Mouse (Mus musculus): ENCODE measurements around the gene Tmem150c. TPM values are rescaled to one million over a fixed set of nuclear protein-coding genes. Genes with fewer than 3 reads are reported as not detected.
A peak's percentile ranks its signal among the peaks of the same experiment; 100 is the strongest.

Tmem150c gene
- polyA plus RNA-seq, 1 experiment from 2014 or later: 3.6 TPM

- DNase-seq (ENCODE audit: low spot score) (no peak), ATAC-seq (ENCODE audit: low FRiP score) (no peak)
- H3K4me1 ChIP-seq (replicated peaks; ENCODE audit: control insufficient read depth, insufficient read depth, low read length): no peaks in the 10 kb centered on the region
- H3K4me2 ChIP-seq (replicated peaks; ENCODE audit: low read depth, low read length): 0 out of 2 replicates have a peak overlapping the region, but pooled peaks have one; percentile 45
- H3K4me3 ChIP-seq (ENCODE audit: low read depth, low read length): no peak overlapping the region; the same call in 1 of the 2 replicates
- no peak overlapping the region for H3K9ac ChIP-seq (ENCODE audit: low read depth, low read length)
- no peaks in the 10 kb centered on the region for H3K27me3 ChIP-seq (ENCODE audit: control insufficient read depth, insufficient read depth, low read length)
- H3K9me3 ChIP-seq (ENCODE audit: control insufficient read depth, low read length): no peaks in the 10 kb centered on the region
- 84% methylated on average over 8 of the region's 8 CpGs for WGBS
- no peaks in the 10 kb centered on the region for H3K36me3 ChIP-seq (ENCODE audit: control insufficient read depth, insufficient read depth, low read length)
- H3K27ac ChIP-seq (ENCODE audit: low read depth, low read length): no peak overlapping the region
Observed at GRCm38 (mm10) chr5:100079931-100080275, 79.7 kb downstream of the Tmem150c start.

- Histone ChIP-seq H3K36me3 (ENCODE audit: control insufficient read depth, insufficient read depth, low read length) (no peaks in the 10 kb centered on the region), H3K9ac (ENCODE audit: low read depth, low read length) (peak overlapping the region; percentile 52), H3K4me2 (replicated peaks; ENCODE audit: low read depth, low read length) (peak overlapping the region; percentile 45), H3K4me1 (replicated peaks; ENCODE audit: control insufficient read depth, insufficient read depth, low read length) (no peaks in the 10 kb centered on the region), H3K27me3 (ENCODE audit: control insufficient read depth, insufficient read depth, low read length) (no peaks in the 10 kb centered on the region), H3K27ac (ENCODE audit: low read depth, low read length) (no peak overlapping the region), H3K9me3 (ENCODE audit: control insufficient read depth, low read length) (no peaks in the 10 kb centered on the region), H3K4me3 (ENCODE audit: low read depth, low read length) (peak overlapping the region; percentile 30)
- 38% methylated on average over 36 of the region's 36 CpGs for WGBS
- DNase-seq (ENCODE audit: low spot score) (peak; percentile 49), ATAC-seq (ENCODE audit: low FRiP score) (peak; percentile 53; the same call in 1 of the 2 replicates)
Observed at GRCm38 (mm10) chr5:100079040-100079930, 80.3 kb downstream of the Tmem150c start.

- H3K4me1 ChIP-seq (replicated peaks; ENCODE audit: control insufficient read depth, insufficient read depth, low read length): no peaks in the 10 kb centered on the region
- 58% methylated on average over 4 of the region's 4 CpGs for WGBS
- DNase-seq (ENCODE audit: low spot score) (peak; percentile 22), ATAC-seq (ENCODE audit: low FRiP score) (no peak)
- H3K36me3 ChIP-seq (ENCODE audit: control insufficient read depth, insufficient read depth, low read length): no peaks in the 10 kb centered on the region
- H3K27ac ChIP-seq (ENCODE audit: low read depth, low read length): no peak overlapping the region
- no peak overlapping the region for H3K4me2 ChIP-seq (replicated peaks; ENCODE audit: low read depth, low read length)
- no peaks in the 10 kb centered on the region for H3K9me3 ChIP-seq (ENCODE audit: control insufficient read depth, low read length)
- no peak overlapping the region for H3K4me3 ChIP-seq (ENCODE audit: low read depth, low read length)
- no peak overlapping the region for H3K9ac ChIP-seq (ENCODE audit: low read depth, low read length)
- H3K27me3 ChIP-seq (ENCODE audit: control insufficient read depth, insufficient read depth, low read length): no peaks in the 10 kb centered on the region
Observed at GRCm38 (mm10) chr5:100074571-100074970, 85.0 kb downstream of the Tmem150c start.

- 91% methylated on average over 9 of the region's 9 CpGs for WGBS
- Histone ChIP-seq H3K4me2 (replicated peaks; ENCODE audit: low read depth, low read length) (no peak overlapping the region), H3K27ac (ENCODE audit: low read depth, low read length) (no peak overlapping the region), H3K9me3 (ENCODE audit: control insufficient read depth, low read length) (no peaks in the 10 kb centered on the region), H3K36me3 (ENCODE audit: control insufficient read depth, insufficient read depth, low read length) (no peaks in the 10 kb centered on the region), H3K27me3 (ENCODE audit: control insufficient read depth, insufficient read depth, low read length) (no peaks in the 10 kb centered on the region), H3K4me1 (replicated peaks; ENCODE audit: control insufficient read depth, insufficient read depth, low read length) (no peaks in the 10 kb centered on the region), H3K4me3 (ENCODE audit: low read depth, low read length) (no peak overlapping the region), H3K9ac (ENCODE audit: low read depth, low read length) (no peak overlapping the region)
- DNase-seq (ENCODE audit: low spot score) (no peak), ATAC-seq (ENCODE audit: low FRiP score) (no peak)
Observed at GRCm38 (mm10) chr5:100072557-100072956, 87.1 kb downstream of the Tmem150c start.

GRCm38 (mm10) chr5:100071541-100071940 lies 88.1 kb downstream of the Tmem150c start:
- ATAC-seq (ENCODE audit: low FRiP score) (no peak), DNase-seq (ENCODE audit: low spot score) (no peak)
- Histone ChIP-seq H3K27ac (ENCODE audit: low read depth, low read length) (no peak overlapping the region), H3K4me3 (ENCODE audit: low read depth, low read length) (no peak overlapping the region), H3K27me3 (ENCODE audit: control insufficient read depth, insufficient read depth, low read length) (no peaks in the 10 kb centered on the region), H3K36me3 (ENCODE audit: control insufficient read depth, insufficient read depth, low read length) (no peaks in the 10 kb centered on the region), H3K9ac (ENCODE audit: low read depth, low read length) (no peak overlapping the region), H3K4me2 (replicated peaks; ENCODE audit: low read depth, low read length) (no peak overlapping the region), H3K4me1 (replicated peaks; ENCODE audit: control insufficient read depth, insufficient read depth, low read length) (no peaks in the 10 kb centered on the region), H3K9me3 (ENCODE audit: control insufficient read depth, low read length) (no peaks in the 10 kb centered on the region)
- 89% methylated on average over 5 of the region's 5 CpGs for WGBS

GRCm38 (mm10) chr5:100070255-100070654 lies 89.4 kb downstream of the Tmem150c start:
- no peaks in the 10 kb centered on the region for H3K27me3 ChIP-seq (ENCODE audit: control insufficient read depth, insufficient read depth, low read length)
- H3K4me2 ChIP-seq (replicated peaks; ENCODE audit: low read depth, low read length): no peak overlapping the region
- no peak for ATAC-seq (ENCODE audit: low FRiP score)
- no peak overlapping the region for H3K27ac ChIP-seq (ENCODE audit: low read depth, low read length)
- H3K4me3 ChIP-seq (ENCODE audit: low read depth, low read length): no peak overlapping the region
- H3K36me3 ChIP-seq (ENCODE audit: control insufficient read depth, insufficient read depth, low read length): no peaks in the 10 kb centered on the region
- no peaks in the 10 kb centered on the region for H3K9me3 ChIP-seq (ENCODE audit: control insufficient read depth, low read length)
- peak; percentile 92 for DNase-seq (ENCODE audit: low spot score)
- H3K9ac ChIP-seq (ENCODE audit: low read depth, low read length): no peak overlapping the region
- WGBS: 25% methylated on average over 3 of the region's 3 CpGs
- no peaks in the 10 kb centered on the region for H3K4me1 ChIP-seq (replicated peaks; ENCODE audit: control insufficient read depth, insufficient read depth, low read length)

- Histone ChIP-seq H3K4me1 (replicated peaks; ENCODE audit: control insufficient read depth, insufficient read depth, low read length) (no peaks in the 10 kb centered on the region), H3K9me3 (ENCODE audit: control insufficient read depth, low read length) (no peaks in the 10 kb centered on the region), H3K27ac (ENCODE audit: low read depth, low read length) (no peak overlapping the region), H3K4me3 (ENCODE audit: low read depth, low read length) (no peak overlapping the region), H3K36me3 (ENCODE audit: control insufficient read depth, insufficient read depth, low read length) (no peaks in the 10 kb centered on the region), H3K4me2 (replicated peaks; ENCODE audit: low read depth, low read length) (no peak overlapping the region), H3K9ac (ENCODE audit: low read depth, low read length) (no peak overlapping the region), H3K27me3 (ENCODE audit: control insufficient read depth, insufficient read depth, low read length) (no peaks in the 10 kb centered on the region)
- DNase-seq (ENCODE audit: low spot score) (no peak), ATAC-seq (ENCODE audit: low FRiP score) (no peak)
- 92% methylated on average over 2 of the region's 2 CpGs for WGBS
Observed at GRCm38 (mm10) chr5:100069526-100069925, 90.1 kb downstream of the Tmem150c start.

GRCm38 (mm10) chr5:100067579-100067978 lies 92.0 kb downstream of the Tmem150c start:
- Histone ChIP-seq H3K27ac (ENCODE audit: low read depth, low read length) (no peak overlapping the region), H3K9ac (ENCODE audit: low read depth, low read length) (no peak overlapping the region), H3K36me3 (ENCODE audit: control insufficient read depth, insufficient read depth, low read length) (no peaks in the 10 kb centered on the region), H3K9me3 (ENCODE audit: control insufficient read depth, low read length) (no peaks in the 10 kb centered on the region), H3K4me3 (ENCODE audit: low read depth, low read length) (no peak overlapping the region), H3K4me2 (replicated peaks; ENCODE audit: low read depth, low read length) (no peak overlapping the region), H3K4me1 (replicated peaks; ENCODE audit: control insufficient read depth, insufficient read depth, low read length) (no peaks in the 10 kb centered on the region), H3K27me3 (ENCODE audit: control insufficient read depth, insufficient read depth, low read length) (no peaks in the 10 kb centered on the region)
- 92% methylated on average over 16 of the region's 16 CpGs for WGBS
- DNase-seq (ENCODE audit: low spot score) (no peak), ATAC-seq (ENCODE audit: low FRiP score) (no peak)

- no peaks in the 10 kb centered on the region for H3K4me1 ChIP-seq (replicated peaks; ENCODE audit: control insufficient read depth, insufficient read depth, low read length)
- ATAC-seq (ENCODE audit: low FRiP score) (no peak), DNase-seq (ENCODE audit: low spot score) (no peak)
- no peak overlapping the region for H3K27ac ChIP-seq (ENCODE audit: low read depth, low read length)
- 94% methylated on average over 14 of the region's 14 CpGs for WGBS
- H3K9ac ChIP-seq (ENCODE audit: low read depth, low read length): no peak overlapping the region
- H3K27me3 ChIP-seq (ENCODE audit: control insufficient read depth, insufficient read depth, low read length): no peaks in the 10 kb centered on the region
- no peak overlapping the region for H3K4me3 ChIP-seq (ENCODE audit: low read depth, low read length)
- H3K36me3 ChIP-seq (ENCODE audit: control insufficient read depth, insufficient read depth, low read length): 0 out of 2 replicates have a peak, but pooled peaks cover 12% of the 10 kb centered on the region
- H3K4me2 ChIP-seq (replicated peaks; ENCODE audit: low read depth, low read length): no peak overlapping the region
- H3K9me3 ChIP-seq (ENCODE audit: control insufficient read depth, low read length): no peaks in the 10 kb centered on the region
Observed at GRCm38 (mm10) chr5:100060876-100061275, 98.7 kb downstream of the Tmem150c start.

Data from hindbrain, embryonic 11.5 days (tissue).